Mouse (Mus musculus) hindbrain, embryonic 16.5 days (tissue): ENCODE results near the gene Ntrk3. TPM values are rescaled to one million over a fixed set of nuclear protein-coding genes. Genes with fewer than 3 reads are reported as not detected.
A peak's percentile ranks its signal among the peaks of the same experiment; 100 is the strongest.

ENCODE experiments used
- ATAC-seq: fragments of 200-750 bp; cut with Nextera tagmentation; 2 replicates; pipeline ENCODE4 v1.8.0; 2017; ENCODE audit warnings: moderate TSS enrichment, moderate library complexity
- H3K27ac ChIP-seq: fragments of 300-500 bp; sonication (generic); 2 replicates; pipeline ENCODE4 v1.5.1; 2014; ENCODE audit warnings: low read depth, mild to moderate bottlenecking, control low read depth, low read length, moderate library complexity
- H3K27me3 ChIP-seq: fragments of 300-500 bp; sonication (generic); replicated peaks from 2 replicates; pipeline ENCODE4 v1.6.1; 2014; ENCODE audit warnings: low read length; ENCODE audit not compliant: control insufficient read depth, insufficient read depth
- H3K36me3 ChIP-seq: fragments of 300-500 bp; sonication (generic); 2 replicates; pipeline ENCODE4 v1.6.1; 2014; ENCODE audit warnings: mild to moderate bottlenecking, low read length, moderate library complexity, mixed read lengths; ENCODE audit not compliant: control insufficient read depth, insufficient read depth
- H3K4me1 ChIP-seq: fragments of 300-500 bp; sonication (generic); 2 replicates; pipeline ENCODE4 v1.6.1; 2014; ENCODE audit warnings: low read depth, low read length; ENCODE audit not compliant: control insufficient read depth, insufficient read depth
- H3K4me2 ChIP-seq: fragments of 300-500 bp; sonication (generic); 2 replicates; pipeline ENCODE4 v1.6.1; 2014; ENCODE audit warnings: mild to moderate bottlenecking, low read length, control low read depth, moderate library complexity
- H3K4me3 ChIP-seq: fragments of 300-500 bp; sonication (generic); 2 replicates; pipeline ENCODE4 v1.5.1; 2014; ENCODE audit warnings: mild to moderate bottlenecking, low read length, control low read depth, moderate library complexity
- H3K9ac ChIP-seq: fragments of 300-500 bp; sonication (generic); 2 replicates; pipeline ENCODE4 v1.6.1; 2014; ENCODE audit warnings: low read depth, mild to moderate bottlenecking, control low read depth, low read length, moderate library complexity
- H3K9me3 ChIP-seq: fragments of 300-500 bp; sonication (generic); 2 replicates; pipeline ENCODE4 v1.6.1; 2014; ENCODE audit warnings: mild to moderate bottlenecking, low read length, moderate library complexity; ENCODE audit not compliant: control insufficient read depth
- WGBS: fragments of 180-500 bp; shearing (Covaris S2); extraction: QIAGEN DNeasy Blood & Tissue Kit; methylation state at CpG from one replicate; pipeline ENCODE4 v1.1.7; 2014; 5-methylcytosine and 5-hydroxymethylcytosine counted together
- polyA plus RNA-seq: library from polyadenylated mRNA; unstranded; fragments of >200 nt; fragmentation: Nextera tagmentation; extraction: Ambion mirVana; gene quantifications from 2 replicates; pipeline ENCODE4 v1.2.1, GENCODE M21; 2015

Gene Ntrk3
- polyA plus RNA-seq, 1 experiment from 2014 or later, result 23.8 TPM

DNA sequence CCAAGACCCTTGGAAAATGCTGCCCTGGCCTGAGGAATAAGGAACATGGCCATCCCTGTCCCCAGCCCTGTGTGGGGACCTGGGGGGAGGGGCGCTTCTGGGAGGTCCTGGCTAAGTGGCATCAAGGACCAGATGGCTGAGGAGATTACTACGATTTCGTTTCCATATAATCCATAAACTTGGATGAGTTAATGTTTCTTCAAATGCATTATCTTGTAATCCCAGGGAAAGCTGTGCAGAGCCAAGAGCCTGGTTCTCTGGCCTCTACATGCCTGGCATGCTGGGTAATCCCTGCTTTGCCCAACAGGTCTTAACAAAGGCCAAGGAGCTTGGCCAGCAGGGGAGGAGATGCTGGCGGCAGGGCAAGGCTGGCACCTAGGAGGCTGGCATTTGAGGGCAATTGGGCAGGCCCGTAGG, 27.4 kb upstream of the Ntrk3 start:
- peak; percentile 68 for ATAC-seq
- no peaks in the 10 kb centered on the region for H3K27me3 ChIP-seq
- WGBS, result 69% methylated on average over 5 of the region's 5 CpGs
- no peaks in the 10 kb centered on the region for H3K9me3 ChIP-seq
- H3K36me3 ChIP-seq, result no peaks in the 10 kb centered on the region
- H3K4me2 ChIP-seq, result no peak overlapping the region
- no peak overlapping the region for H3K4me3 ChIP-seq
- H3K9ac ChIP-seq, result no peak overlapping the region
- H3K27ac ChIP-seq, result no peak overlapping the region
- peaks cover 5% of the 10 kb centered on the region; the same call in 1 of the 2 replicates for H3K4me1 ChIP-seq

DNA sequence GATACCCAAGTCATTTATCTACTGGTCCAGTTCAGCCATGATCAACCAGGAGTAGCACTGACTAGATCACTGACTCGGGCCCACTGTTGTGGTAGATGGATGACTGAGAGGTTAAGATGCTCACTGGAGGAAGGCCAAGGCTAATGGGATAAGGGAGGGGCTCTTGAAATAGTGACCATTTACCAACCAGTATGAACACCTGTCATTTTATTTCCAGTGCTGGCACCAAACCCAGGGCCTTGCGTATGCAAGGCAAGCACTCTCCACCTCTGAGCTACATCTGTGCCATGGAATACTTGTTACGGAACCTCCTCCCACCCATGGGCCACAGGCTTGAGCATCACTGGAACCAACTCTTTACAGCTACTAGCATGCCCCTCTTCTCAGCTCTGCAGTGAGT, 26.0 kb upstream of the Ntrk3 start:
- H3K4me3 ChIP-seq, result no peak overlapping the region
- no peaks in the 10 kb centered on the region for H3K27me3 ChIP-seq
- peaks cover 5% of the 10 kb centered on the region; the same call in 1 of the 2 replicates for H3K4me1 ChIP-seq
- no peak overlapping the region for H3K4me2 ChIP-seq
- no peak overlapping the region for H3K9ac ChIP-seq
- 81% methylated on average over 3 of the region's 3 CpGs for WGBS
- H3K27ac ChIP-seq, result no peak overlapping the region
- ATAC-seq, result no peak
- H3K9me3 ChIP-seq, result no peaks in the 10 kb centered on the region
- no peaks in the 10 kb centered on the region for H3K36me3 ChIP-seq

DNA sequence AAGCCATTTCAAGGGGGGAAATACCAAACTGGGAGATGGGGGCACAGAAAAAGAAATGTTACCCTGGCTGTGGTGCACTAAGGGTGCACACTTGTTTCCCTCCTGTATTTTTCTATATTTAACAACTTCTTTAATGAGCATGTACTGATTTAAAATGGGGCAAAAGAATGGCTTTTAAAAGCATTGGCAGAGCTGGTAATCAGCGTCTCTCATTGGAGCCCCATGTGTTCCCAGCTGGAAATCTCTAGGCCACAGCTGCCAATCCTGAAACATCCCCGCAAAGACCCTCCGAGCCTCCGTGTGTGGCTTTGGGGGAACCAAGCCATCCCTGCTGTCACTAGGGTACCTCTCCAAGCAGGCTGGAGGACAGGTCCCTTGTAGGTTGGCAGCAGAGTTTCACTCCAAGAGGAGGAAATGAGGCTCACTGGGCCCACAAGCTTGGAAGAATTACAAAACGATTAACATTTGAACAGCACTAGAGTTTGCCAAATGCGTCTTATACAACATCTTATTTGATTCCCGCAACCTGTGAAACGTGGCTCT, 16.7 kb upstream of the Ntrk3 start:
- Histone ChIP-seq H3K36me3 (no peaks in the 10 kb centered on the region), H3K9me3 (no peaks in the 10 kb centered on the region), H3K27me3 (no peaks in the 10 kb centered on the region), H3K9ac (no peak overlapping the region), H3K27ac (no peak overlapping the region), H3K4me3 (no peak overlapping the region), H3K4me2 (no peak overlapping the region), H3K4me1 (no peaks in the 10 kb centered on the region)
- WGBS, result 42% methylated on average over 8 of the region's 8 CpGs
- ATAC-seq, result no peak

DNA sequence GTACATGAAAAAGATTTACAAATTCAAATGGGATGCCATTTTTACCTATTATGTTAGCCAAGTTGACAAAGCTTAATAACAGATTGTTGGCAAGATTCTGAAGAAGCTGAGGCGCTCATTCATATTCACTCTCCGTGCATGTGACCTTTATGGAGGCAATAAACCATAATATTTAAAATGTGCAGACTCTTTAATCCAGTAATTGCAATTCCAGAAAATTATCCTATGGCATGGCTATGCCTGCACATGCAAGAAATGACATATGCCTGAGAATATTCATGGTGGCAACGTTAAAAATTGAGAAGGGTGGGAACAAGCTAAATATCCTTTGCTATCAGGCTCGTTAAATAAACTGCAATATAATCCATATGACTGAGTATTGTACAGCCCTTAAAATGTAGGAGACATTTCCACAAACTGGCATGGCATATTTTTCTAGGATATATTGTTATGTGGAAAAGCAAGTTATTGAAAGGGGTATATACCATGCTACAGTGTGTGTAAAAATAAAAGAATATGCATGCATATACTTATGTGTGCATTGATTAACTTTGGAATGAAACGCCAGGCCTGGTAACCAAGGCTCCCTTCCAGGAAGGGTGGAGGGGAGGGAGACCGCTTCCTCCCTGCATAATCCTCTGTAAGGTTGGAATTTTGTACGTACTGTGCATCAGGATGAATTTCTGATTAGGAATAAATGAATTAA, 16.1 kb upstream of the Ntrk3 start:
- Histone ChIP-seq H3K27ac (no peak overlapping the region), H3K9ac (no peak overlapping the region), H3K9me3 (no peaks in the 10 kb centered on the region), H3K36me3 (no peaks in the 10 kb centered on the region), H3K27me3 (no peaks in the 10 kb centered on the region), H3K4me1 (no peaks in the 10 kb centered on the region), H3K4me3 (no peak overlapping the region), H3K4me2 (no peak overlapping the region)
- no peak for ATAC-seq
- 73% methylated on average over 7 of the region's 7 CpGs for WGBS

DNA sequence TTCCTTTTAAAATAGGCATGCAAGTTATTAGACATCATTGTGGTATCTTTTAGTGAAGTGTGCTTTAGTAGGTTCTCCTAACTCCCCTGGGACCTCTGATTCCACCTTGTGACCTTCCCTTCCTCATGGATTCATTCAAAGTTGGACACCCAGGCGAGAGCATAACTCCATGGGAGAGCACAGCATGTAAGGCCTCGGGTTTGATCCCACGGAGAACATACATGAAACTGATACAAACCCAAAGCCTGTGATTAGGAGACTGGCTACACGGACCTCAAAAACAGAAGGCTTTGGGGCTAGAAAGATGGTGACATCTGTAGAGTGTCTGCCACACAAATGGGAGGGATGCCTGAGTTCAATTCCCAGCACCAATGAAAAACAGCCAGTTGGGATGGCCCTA, 15.1 kb upstream of the Ntrk3 start:
- no peaks in the 10 kb centered on the region for H3K4me1 ChIP-seq
- WGBS, result 88% methylated on average over 4 of the region's 4 CpGs
- H3K9me3 ChIP-seq, result no peaks in the 10 kb centered on the region
- H3K4me2 ChIP-seq, result no peak overlapping the region
- H3K27me3 ChIP-seq, result no peaks in the 10 kb centered on the region
- no peak overlapping the region for H3K4me3 ChIP-seq
- no peak overlapping the region for H3K9ac ChIP-seq
- no peak overlapping the region for H3K27ac ChIP-seq
- H3K36me3 ChIP-seq, result no peaks in the 10 kb centered on the region
- ATAC-seq, result no peak

DNA sequence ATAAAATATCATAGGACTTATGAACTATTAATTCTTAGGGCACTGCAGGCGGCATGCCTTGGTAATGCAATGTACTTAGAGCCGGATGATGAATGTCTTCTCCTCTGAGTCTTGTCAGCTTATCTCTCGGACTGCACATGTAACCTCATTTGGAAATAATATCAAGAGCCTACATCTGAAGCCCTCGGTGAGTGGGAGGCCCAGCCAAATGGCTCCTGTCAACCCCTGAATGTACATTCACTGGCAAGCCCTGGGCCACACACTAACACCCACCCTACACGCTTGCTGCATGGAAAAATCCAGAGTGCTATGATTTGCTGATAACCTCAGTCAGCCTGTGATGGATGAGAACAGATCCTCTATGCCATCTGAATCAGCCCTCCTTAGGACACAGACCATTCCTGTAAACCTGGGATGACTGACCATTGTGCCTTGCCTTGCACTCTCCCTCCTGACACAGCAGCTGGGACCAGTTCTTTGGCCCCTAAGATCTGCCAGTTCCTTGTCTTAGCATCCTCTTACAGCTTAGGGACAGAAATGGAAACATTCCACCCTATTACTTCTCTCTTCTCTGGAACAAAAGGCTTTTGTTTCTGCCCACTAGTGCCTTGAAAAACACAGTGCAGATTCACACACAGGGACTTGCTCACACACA, 6.0 kb upstream of the Ntrk3 start:
- H3K4me1 ChIP-seq, result no peaks in the 10 kb centered on the region
- no peak overlapping the region for H3K4me3 ChIP-seq
- no peak overlapping the region for H3K27ac ChIP-seq
- H3K27me3 ChIP-seq, result no peaks in the 10 kb centered on the region
- H3K9me3 ChIP-seq, result no peaks in the 10 kb centered on the region
- no peaks in the 10 kb centered on the region for H3K36me3 ChIP-seq
- no peak overlapping the region for H3K9ac ChIP-seq
- WGBS, result 68% methylated on average over 5 of the region's 5 CpGs
- H3K4me2 ChIP-seq, result no peak overlapping the region
- no peak for ATAC-seq

DNA sequence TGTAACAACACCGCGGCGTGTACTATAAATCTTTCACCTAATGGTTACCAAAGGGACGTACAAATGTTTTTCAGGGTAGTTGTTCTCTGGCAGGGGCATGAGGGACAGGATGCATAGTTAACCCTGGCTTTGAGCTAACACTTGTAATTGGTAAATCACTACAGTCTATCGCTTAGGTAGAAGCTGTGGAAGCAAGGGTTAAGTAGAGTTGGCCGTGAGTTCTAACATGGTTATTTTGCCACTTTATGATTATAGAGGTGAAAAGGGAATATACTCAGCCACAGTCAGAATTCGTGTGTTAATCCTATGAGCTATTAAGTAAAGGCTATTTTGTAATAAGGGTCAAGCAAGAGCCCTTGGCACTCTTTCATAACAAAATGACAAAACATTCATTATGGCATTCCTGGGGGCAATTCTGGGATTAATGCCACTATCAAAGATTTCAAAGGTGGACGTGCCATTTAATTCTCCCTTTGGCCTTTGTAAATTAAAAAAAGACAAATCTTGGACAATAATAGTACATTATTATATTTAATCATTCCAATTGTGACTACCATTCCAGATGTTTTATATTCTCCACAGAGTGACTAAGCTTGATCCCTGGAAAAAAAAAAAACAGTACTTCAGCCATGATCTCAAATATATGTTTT, 1.7 kb upstream of the Ntrk3 start:
- H3K36me3 ChIP-seq, result no peaks in the 10 kb centered on the region
- H3K27ac ChIP-seq, result no peak overlapping the region
- H3K9me3 ChIP-seq, result no peaks in the 10 kb centered on the region
- no peak overlapping the region for H3K9ac ChIP-seq
- H3K4me3 ChIP-seq, result no peak overlapping the region
- ATAC-seq, result no peak
- WGBS, result 83% methylated on average over 8 of the region's 8 CpGs
- H3K4me2 ChIP-seq, result no peak overlapping the region
- no peaks in the 10 kb centered on the region for H3K27me3 ChIP-seq
- no peaks in the 10 kb centered on the region for H3K4me1 ChIP-seq

DNA sequence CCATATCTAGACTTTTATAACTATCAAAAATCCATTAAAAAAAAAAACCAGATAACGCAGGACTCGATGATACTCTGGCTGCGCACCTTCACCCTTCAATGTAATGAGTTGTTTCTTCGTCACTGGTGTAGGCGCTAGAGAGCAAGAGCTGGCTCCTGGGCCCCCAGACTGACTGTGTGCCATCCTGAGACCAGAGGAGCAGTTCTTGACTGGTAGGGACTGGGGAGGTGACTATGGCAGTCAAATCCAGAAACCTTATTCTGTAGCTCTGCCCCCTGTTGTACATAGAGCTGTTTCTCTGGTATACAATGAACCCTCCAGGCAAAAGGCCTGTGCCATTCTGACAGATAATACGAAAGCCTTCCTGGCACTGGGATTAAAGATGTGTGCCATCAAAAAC, 616 bp downstream of the Ntrk3 start:
- ATAC-seq, result no peak
- Histone ChIP-seq H3K36me3 (no peaks in the 10 kb centered on the region), H3K27me3 (no peaks in the 10 kb centered on the region), H3K4me3 (no peak overlapping the region), H3K9ac (no peak overlapping the region), H3K4me1 (no peaks in the 10 kb centered on the region), H3K27ac (no peak overlapping the region), H3K4me2 (no peak overlapping the region), H3K9me3 (no peaks in the 10 kb centered on the region)
- 92% methylated on average over 6 of the region's 6 CpGs for WGBS

DNA sequence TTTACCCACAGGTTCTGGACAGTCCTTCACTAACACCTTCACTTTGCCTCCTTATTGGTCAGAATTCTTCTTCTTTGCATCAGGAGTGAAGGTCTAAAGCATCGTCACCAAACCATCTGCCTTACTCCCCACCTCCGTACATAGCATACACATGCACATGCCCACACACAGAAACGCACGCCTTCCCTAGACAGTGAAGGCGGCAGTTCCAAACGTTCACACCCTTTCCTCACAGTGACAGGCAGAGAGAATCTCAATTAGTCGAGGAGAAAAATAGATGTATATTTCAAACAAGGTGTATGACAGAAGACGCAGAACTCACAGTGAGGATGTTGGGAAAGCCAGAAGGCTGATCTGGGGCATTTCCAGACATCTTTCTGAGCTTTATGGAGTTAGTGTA, 6.4 kb downstream of the Ntrk3 start:
- no peaks in the 10 kb centered on the region for H3K9me3 ChIP-seq
- no peak overlapping the region for H3K27ac ChIP-seq
- no peaks in the 10 kb centered on the region for H3K27me3 ChIP-seq
- no peak overlapping the region for H3K9ac ChIP-seq
- H3K36me3 ChIP-seq, result no peaks in the 10 kb centered on the region
- H3K4me1 ChIP-seq, result no peaks in the 10 kb centered on the region
- no peak overlapping the region for H3K4me2 ChIP-seq
- H3K4me3 ChIP-seq, result no peak overlapping the region
- WGBS, result 82% methylated on average over 8 of the region's 8 CpGs
- no peak for ATAC-seq
